Mouse (Mus musculus) embryonic fibroblast, embryonic 13.5 days (primary cell): Measurements from ENCODE around the gene Mok.

ENCODE experiments used
- CTCF ChIP-seq: IDR thresholded peaks from 2 replicates; pipeline ENCODE4 v1.5.1; 2011; ENCODE audit warnings: mild to moderate bottlenecking, control low read depth, low read length, moderate library complexity, borderline replicate concordance; ENCODE audit not compliant: insufficient read depth
- POLR2A ChIP-seq: IDR thresholded peaks from 2 replicates; pipeline ENCODE4 v1.6.1; 2011; ENCODE audit warnings: low read depth, mild to moderate bottlenecking, control low read depth, low read length, moderate library complexity

GRCm38 (mm10) chr12:110836729-110837128, 4.0 kb downstream of the Mok start:
- TF ChIP-seq CTCF, result no peak
- TF ChIP-seq POLR2A, result no peak
